Mouse (Mus musculus): ENCODE measurements around the gene Pltp. TPM values are rescaled to one million over a fixed set of nuclear protein-coding genes. Genes with fewer than 3 reads are reported as not detected.

Pltp gene
- total RNA-seq, 1 experiment: 56.1 TPM

- Histone ChIP-seq H3K9ac (ENCODE audit: insufficient read depth, low read depth, low read length, poor library complexity, severe bottlenecking) (peak overlapping the region; percentile 75), H3K4me1 (ENCODE audit: control insufficient read depth in 2 of 2, insufficient read depth in 2 of 2, low read length in 2 of 2, poor library complexity in 1 of 2) (peaks cover 2 to 10% of the 10 kb centered on the region in 2 experiments; a peak in 1 of 4 replicates), H3K36me3 (ENCODE audit: control insufficient read depth, insufficient read depth, low read length, poor library complexity, severe bottlenecking) (peaks cover 32% of the 10 kb centered on the region), H3K9me3 (ENCODE audit: control insufficient read depth, insufficient read depth, low read depth, low read length) (no peaks in the 10 kb centered on the region), H3K27ac (ENCODE audit: insufficient read depth, low read depth, low read length, poor library complexity, severe bottlenecking) (no peak overlapping the region), H3K4me3 (ENCODE audit: insufficient read depth in 1 of 2, low read depth in 1 of 2, low read length in 2 of 2, poor library complexity in 1 of 2, severe bottlenecking in 1 of 2) (peak overlapping the region; percentile 75 to 78)
- no peak for DNase-seq (ENCODE audit: low read depth, low spot score)
- no peak for TF ChIP-seq ZC3H11A (IDR thresholded peaks at IDR 0.05; ENCODE audit: borderline replicate concordance, low read depth, low read length)
- TF ChIP-seq CHD2 (IDR thresholded peaks at IDR 0.05; ENCODE audit: low read depth, low read length): no peak
- no peak for TF ChIP-seq HCFC1 (IDR thresholded peaks at IDR 0.05; ENCODE audit: borderline replicate concordance, insufficient read depth, low read length)
- no peak for TF ChIP-seq MAFK (IDR thresholded peaks at IDR 0.05; ENCODE audit: insufficient read depth, low read depth, low read length)
- in situ Hi-C loops (cut with MboI; ENCODE audit: low sequenced_read_pairs in 2 of 2, unreplicated experiment in 2 of 2): no loop called here
Observed at GRCm38 (mm10) chr2:164834531-164834930, 23.0 kb downstream of the Pltp start.

- TF ChIP-seq ZC3H11A (IDR thresholded peaks at IDR 0.05; ENCODE audit: borderline replicate concordance, low read depth, low read length) (no peak), MAFK (IDR thresholded peaks at IDR 0.05; ENCODE audit: insufficient read depth, low read depth, low read length) (no peak), HCFC1 (IDR thresholded peaks at IDR 0.05; ENCODE audit: borderline replicate concordance, insufficient read depth, low read length) (peak; percentile 45; the same call in 1 of the 2 replicates), ZNF384 (IDR thresholded peaks at IDR 0.05; ENCODE audit: low read depth, low read length) (0 out of 2 replicates have a peak, but pooled peaks have one; percentile 59), CHD2 (IDR thresholded peaks at IDR 0.05; ENCODE audit: low read depth, low read length) (no peak)
- Histone ChIP-seq H3K36me3 (ENCODE audit: control insufficient read depth, insufficient read depth, low read length, poor library complexity, severe bottlenecking) (peaks cover 22% of the 10 kb centered on the region), H3K27ac (ENCODE audit: insufficient read depth, low read depth, low read length, poor library complexity, severe bottlenecking) (peak within 1 kb of the TSS; percentile 0; the same call in 1 of the 2 replicates), H3K9me3 (ENCODE audit: control insufficient read depth, insufficient read depth, low read depth, low read length) (no peaks in the 10 kb centered on the region), H3K4me3 (ENCODE audit: insufficient read depth in 1 of 2, low read depth in 1 of 2, low read length in 2 of 2, poor library complexity in 1 of 2, severe bottlenecking in 1 of 2) (peak within 1 kb of the TSS; percentile 75 to 78), H3K4me1 (ENCODE audit: control insufficient read depth in 2 of 2, insufficient read depth in 2 of 2, low read length in 2 of 2, poor library complexity in 1 of 2) (peaks cover 2 to 13% of the 10 kb centered on the region in 2 experiments; a peak in 2 of 4 replicates), H3K9ac (ENCODE audit: insufficient read depth, low read depth, low read length, poor library complexity, severe bottlenecking) (peak within 1 kb of the TSS; percentile 75)
- in situ Hi-C loops (cut with MboI; ENCODE audit: low sequenced_read_pairs in 2 of 2, unreplicated experiment in 2 of 2): no loop called here
- DNase-seq (ENCODE audit: low read depth, low spot score): peak; percentile 95
Observed at GRCm38 (mm10) chr2:164833314-164833959, 24.1 kb downstream of the Pltp start, which contains the start of gene Neurl2. TSS of gene Neurl2 (minus strand) at chr2:164833456.

GRCm38 (mm10) chr2:164832748-164833301, 24.7 kb downstream of the Pltp start, which contains the start of gene Ctsa:
TSS of gene Ctsa (plus strand) at chr2:164832873.
- peak within 1 kb of the TSS; percentile 75 for H3K9ac ChIP-seq (ENCODE audit: insufficient read depth, low read depth, low read length, poor library complexity, severe bottlenecking)
- peaks cover 2 to 17% of the 10 kb centered on the region in 2 experiments; a peak in 2 of 4 replicates for H3K4me1 ChIP-seq (ENCODE audit: control insufficient read depth in 2 of 2, insufficient read depth in 2 of 2, low read length in 2 of 2, poor library complexity in 1 of 2)
- no peak for DNase-seq (ENCODE audit: low read depth, low spot score)
- H3K36me3 ChIP-seq (ENCODE audit: control insufficient read depth, insufficient read depth, low read length, poor library complexity, severe bottlenecking): peaks cover 21% of the 10 kb centered on the region
- no peaks in the 10 kb centered on the region for H3K9me3 ChIP-seq (ENCODE audit: control insufficient read depth, insufficient read depth, low read depth, low read length)
- TF ChIP-seq CHD2 (IDR thresholded peaks at IDR 0.05; ENCODE audit: low read depth, low read length) (no peak), ZNF384 (IDR thresholded peaks at IDR 0.05; ENCODE audit: low read depth, low read length) (no peak), HCFC1 (IDR thresholded peaks at IDR 0.05; ENCODE audit: borderline replicate concordance, insufficient read depth, low read length) (0 out of 2 replicates have a peak, but pooled peaks have one; percentile 33), ZC3H11A (IDR thresholded peaks at IDR 0.05; ENCODE audit: borderline replicate concordance, low read depth, low read length) (no peak), MAFK (IDR thresholded peaks at IDR 0.05; ENCODE audit: insufficient read depth, low read depth, low read length) (no peak)
- in situ Hi-C loops (cut with MboI; ENCODE audit: low sequenced_read_pairs in 2 of 2, unreplicated experiment in 2 of 2): no loop called here
- H3K27ac ChIP-seq (ENCODE audit: insufficient read depth, low read depth, low read length, poor library complexity, severe bottlenecking): 0 out of 2 replicates have a peak within 1 kb of the TSS, but pooled peaks have one; percentile 0
- H3K4me3 ChIP-seq (ENCODE audit: insufficient read depth in 1 of 2, low read depth in 1 of 2, low read length in 2 of 2, poor library complexity in 1 of 2, severe bottlenecking in 1 of 2): peak within 1 kb of the TSS; percentile 75 to 78

GRCm38 (mm10) chr2:164832032-164832747, 25.3 kb downstream of the Pltp start:
- Histone ChIP-seq H3K4me1 (ENCODE audit: control insufficient read depth in 2 of 2, insufficient read depth in 2 of 2, low read length in 2 of 2, poor library complexity in 1 of 2) (peaks cover 2 to 24% of the 10 kb centered on the region in 2 experiments; a peak in 2 of 4 replicates), H3K36me3 (ENCODE audit: control insufficient read depth, insufficient read depth, low read length, poor library complexity, severe bottlenecking) (peaks cover 26% of the 10 kb centered on the region), H3K27ac (ENCODE audit: insufficient read depth, low read depth, low read length, poor library complexity, severe bottlenecking) (no peak overlapping the region), H3K9me3 (ENCODE audit: control insufficient read depth, insufficient read depth, low read depth, low read length) (no peaks in the 10 kb centered on the region), H3K4me3 (ENCODE audit: insufficient read depth in 1 of 2, low read depth in 1 of 2, low read length in 2 of 2, poor library complexity in 1 of 2, severe bottlenecking in 1 of 2) (peak overlapping the region; percentile 75 to 78; a peak in 3 of 4 replicates), H3K9ac (ENCODE audit: insufficient read depth, low read depth, low read length, poor library complexity, severe bottlenecking) (peak overlapping the region; percentile 62; the same call in 1 of the 2 replicates)
- in situ Hi-C loops (cut with MboI; ENCODE audit: low sequenced_read_pairs in 2 of 2, unreplicated experiment in 2 of 2): no loop called here
- TF ChIP-seq ZNF384 (IDR thresholded peaks at IDR 0.05; ENCODE audit: low read depth, low read length): no peak
- TF ChIP-seq HCFC1 (IDR thresholded peaks at IDR 0.05; ENCODE audit: borderline replicate concordance, insufficient read depth, low read length): no peak
- TF ChIP-seq CHD2 (IDR thresholded peaks at IDR 0.05; ENCODE audit: low read depth, low read length): no peak
- no peak for TF ChIP-seq MAFK (IDR thresholded peaks at IDR 0.05; ENCODE audit: insufficient read depth, low read depth, low read length)
- TF ChIP-seq ZC3H11A (IDR thresholded peaks at IDR 0.05; ENCODE audit: borderline replicate concordance, low read depth, low read length): no peak
- no peak for DNase-seq (ENCODE audit: low read depth, low spot score)
